Mouse (Mus musculus) limb, embryonic 12.5 days (tissue): ENCODE measurements around the gene Rinl. TPM values are rescaled to one million over a fixed set of nuclear protein-coding genes. Genes with fewer than 3 reads are reported as not detected.
A peak's percentile ranks its signal among the peaks of the same experiment; 100 is the strongest.

ENCODE experiments used
- ATAC-seq: fragments of 200-750 bp; cut with Nextera tagmentation; 2 replicates; pipeline ENCODE4 v1.8.0; 2017; ENCODE audit warnings: low read depth, moderate TSS enrichment; ENCODE audit not compliant: insufficient number of reproducible peaks, insufficient read depth, low FRiP score, low TSS enrichment
- H3K27ac ChIP-seq: fragments of 300-500 bp; sonication (generic); 2 replicates; pipeline ENCODE4 v1.5.1; 2016; ENCODE audit warnings: mild to moderate bottlenecking, moderate library complexity
- H3K27me3 ChIP-seq: fragments of 300-500 bp; sonication (generic); 2 replicates; pipeline ENCODE4 v1.6.1; 2016; ENCODE audit warnings: mild to moderate bottlenecking, moderate library complexity
- H3K36me3 ChIP-seq: fragments of 300-500 bp; sonication (generic); 2 replicates; pipeline ENCODE4 v1.6.1; 2016; ENCODE audit warnings: mild to moderate bottlenecking, moderate library complexity
- H3K4me1 ChIP-seq: fragments of 300-500 bp; sonication (generic); replicated peaks from 2 replicates; pipeline ENCODE4 v1.6.1; 2016
- H3K4me2 ChIP-seq: fragments of 300-500 bp; sonication (generic); 2 replicates; pipeline ENCODE4 v1.6.1; 2016; ENCODE audit warnings: mild to moderate bottlenecking, moderate library complexity
- H3K4me3 ChIP-seq: fragments of 300-500 bp; sonication (generic); replicated peaks from 2 replicates; pipeline ENCODE4 v1.5.1; 2016; ENCODE audit warnings: mild to moderate bottlenecking
- H3K9ac ChIP-seq: fragments of 300-500 bp; sonication (generic); replicated peaks from 2 replicates; pipeline ENCODE4 v1.6.1; 2016; ENCODE audit warnings: mild to moderate bottlenecking, moderate library complexity
- H3K9me3 ChIP-seq: fragments of 300-500 bp; sonication (generic); 2 replicates; pipeline ENCODE4 v1.6.1; 2016; ENCODE audit warnings: mild to moderate bottlenecking, moderate library complexity
- WGBS: fragments of 180-500 bp; shearing (Covaris S2); methylation state at CpG from one replicate; pipeline ENCODE4 v1.1.7; 2016; 5-methylcytosine and 5-hydroxymethylcytosine counted together
- polyA plus RNA-seq: library from polyadenylated mRNA; unstranded; fragments of >200 nt; fragmentation: Nextera tagmentation; extraction: Ambion mirVana; gene quantifications from 2 replicates; pipeline ENCODE4 v1.2.1, GENCODE M21; 2016

Rinl gene
- polyA plus RNA-seq, 1 experiment from 2014 or later, result 3.1 TPM

GRCm38 (mm10) chr7:28809401-28810089 lies 20.8 kb downstream of the Rinl start:
- H3K9me3 ChIP-seq, result no peaks in the 10 kb centered on the region
- peak overlapping the region; percentile 100 for H3K27ac ChIP-seq
- no peaks in the 10 kb centered on the region for H3K27me3 ChIP-seq
- peak overlapping the region; percentile 91 for H3K4me2 ChIP-seq
- peaks cover 36% of the 10 kb centered on the region for H3K4me1 ChIP-seq
- peak; percentile 5; the same call in 1 of the 2 replicates for ATAC-seq
- H3K9ac ChIP-seq, result peak overlapping the region; percentile 95
- under 1% methylated on average over 35 of the region's 35 CpGs for WGBS
- peak overlapping the region; percentile 83 for H3K4me3 ChIP-seq
- peaks cover 29% of the 10 kb centered on the region for H3K36me3 ChIP-seq

GRCm38 (mm10) chr7:28810107-28811066 lies 21.6 kb downstream of the Rinl start:
- peaks cover 43% of the 10 kb centered on the region for H3K4me1 ChIP-seq
- peak; percentile 91 for ATAC-seq
- peak overlapping the region; percentile 93 for H3K4me2 ChIP-seq
- H3K27ac ChIP-seq, result peak overlapping the region; percentile 100
- peak overlapping the region; percentile 97 for H3K9ac ChIP-seq
- H3K4me3 ChIP-seq, result peak overlapping the region; percentile 83
- WGBS, result under 1% methylated on average over 68 of the region's 70 CpGs
- no peaks in the 10 kb centered on the region for H3K9me3 ChIP-seq
- H3K27me3 ChIP-seq, result no peaks in the 10 kb centered on the region
- peaks cover 38% of the 10 kb centered on the region for H3K36me3 ChIP-seq

- peaks cover 51% of the 10 kb centered on the region for H3K4me1 ChIP-seq
- H3K9me3 ChIP-seq, result no peaks in the 10 kb centered on the region
- no peaks in the 10 kb centered on the region for H3K27me3 ChIP-seq
- H3K9ac ChIP-seq, result peak overlapping the region; percentile 97
- H3K27ac ChIP-seq, result peak overlapping the region; percentile 99
- 1% methylated on average over 40 of the region's 40 CpGs for WGBS
- no peak for ATAC-seq
- H3K36me3 ChIP-seq, result peaks cover 46% of the 10 kb centered on the region
- H3K4me2 ChIP-seq, result peak overlapping the region; percentile 93
- H3K4me3 ChIP-seq, result peak overlapping the region; percentile 83
Observed at GRCm38 (mm10) chr7:28811228-28811627, 22.5 kb downstream of the Rinl start.

- peak overlapping the region; percentile 93 for H3K4me2 ChIP-seq
- H3K4me3 ChIP-seq, result peak overlapping the region; percentile 83
- ATAC-seq, result no peak
- H3K27ac ChIP-seq, result peak overlapping the region; percentile 99
- peaks cover 51% of the 10 kb centered on the region for H3K36me3 ChIP-seq
- WGBS, result 15% methylated on average over 7 of the region's 7 CpGs
- H3K4me1 ChIP-seq, result peaks cover 51% of the 10 kb centered on the region
- H3K27me3 ChIP-seq, result no peaks in the 10 kb centered on the region
- H3K9me3 ChIP-seq, result no peaks in the 10 kb centered on the region
- H3K9ac ChIP-seq, result peak overlapping the region; percentile 97
Observed at GRCm38 (mm10) chr7:28811640-28812275, 23.0 kb downstream of the Rinl start.

- Histone ChIP-seq H3K36me3 (peaks cover 58% of the 10 kb centered on the region), H3K27ac (0 out of 2 replicates have a peak overlapping the region, but pooled peaks have one; percentile 20), H3K9ac (peak overlapping the region; percentile 97), H3K4me1 (peaks cover 57% of the 10 kb centered on the region), H3K27me3 (no peaks in the 10 kb centered on the region), H3K9me3 (no peaks in the 10 kb centered on the region), H3K4me2 (peak overlapping the region; percentile 93), H3K4me3 (peak overlapping the region; percentile 83)
- ATAC-seq, result no peak
- WGBS, result 78% methylated on average over 4 of the region's 4 CpGs
Observed at GRCm38 (mm10) chr7:28812436-28812835, 23.7 kb downstream of the Rinl start.

GRCm38 (mm10) chr7:28812949-28813348 lies 24.2 kb downstream of the Rinl start:
- Histone ChIP-seq H3K27ac (0 out of 2 replicates have a peak overlapping the region, but pooled peaks have one; percentile 24), H3K36me3 (peaks cover 63% of the 10 kb centered on the region), H3K9ac (no peak overlapping the region; the same call in 1 of the 2 replicates), H3K4me2 (peak overlapping the region; percentile 93), H3K4me1 (peaks cover 56% of the 10 kb centered on the region), H3K9me3 (no peaks in the 10 kb centered on the region), H3K4me3 (peak overlapping the region; percentile 83), H3K27me3 (no peaks in the 10 kb centered on the region)
- ATAC-seq, result no peak
- WGBS, result 83% methylated on average over 5 of the region's 5 CpGs

GRCm38 (mm10) chr7:28814306-28815034 lies 25.7 kb downstream of the Rinl start:
- no peak overlapping the region; the same call in 1 of the 2 replicates for H3K4me2 ChIP-seq
- H3K9ac ChIP-seq, result no peak overlapping the region; the same call in 1 of the 2 replicates
- ATAC-seq, result no peak
- H3K9me3 ChIP-seq, result no peaks in the 10 kb centered on the region
- no peak overlapping the region for H3K27ac ChIP-seq
- H3K4me3 ChIP-seq, result no peak overlapping the region
- H3K4me1 ChIP-seq, result peaks cover 52% of the 10 kb centered on the region
- 90% methylated on average over 5 of the region's 5 CpGs for WGBS
- no peaks in the 10 kb centered on the region for H3K27me3 ChIP-seq
- H3K36me3 ChIP-seq, result peaks cover 78% of the 10 kb centered on the region

- Histone ChIP-seq H3K36me3 (peaks cover 86% of the 10 kb centered on the region), H3K27me3 (no peaks in the 10 kb centered on the region), H3K4me2 (no peak overlapping the region; the same call in 1 of the 2 replicates), H3K4me1 (peaks cover 52% of the 10 kb centered on the region), H3K27ac (no peak overlapping the region), H3K9me3 (no peaks in the 10 kb centered on the region), H3K4me3 (no peak overlapping the region), H3K9ac (no peak overlapping the region)
- 89% methylated on average over 9 of the region's 9 CpGs for WGBS
- no peak for ATAC-seq
Observed at GRCm38 (mm10) chr7:28815230-28815629, 26.5 kb downstream of the Rinl start.

GRCm38 (mm10) chr7:28816201-28816600 lies 27.4 kb downstream of the Rinl start:
- no peaks in the 10 kb centered on the region for H3K27me3 ChIP-seq
- WGBS, result 88% methylated on average over 9 of the region's 9 CpGs
- no peak overlapping the region for H3K4me3 ChIP-seq
- no peak overlapping the region for H3K27ac ChIP-seq
- H3K4me1 ChIP-seq, result peaks cover 52% of the 10 kb centered on the region
- peaks cover 96% of the 10 kb centered on the region for H3K36me3 ChIP-seq
- ATAC-seq, result no peak
- H3K9ac ChIP-seq, result no peak overlapping the region
- no peaks in the 10 kb centered on the region for H3K9me3 ChIP-seq
- H3K4me2 ChIP-seq, result no peak overlapping the region

- H3K4me1 ChIP-seq, result peaks cover 50% of the 10 kb centered on the region
- no peak for ATAC-seq
- H3K4me3 ChIP-seq, result no peak overlapping the region
- H3K9me3 ChIP-seq, result no peaks in the 10 kb centered on the region
- peaks cover 100% of the 10 kb centered on the region for H3K36me3 ChIP-seq
- 95% methylated on average over 10 of the region's 10 CpGs for WGBS
- no peak overlapping the region for H3K4me2 ChIP-seq
- no peaks in the 10 kb centered on the region for H3K27me3 ChIP-seq
- no peak overlapping the region for H3K27ac ChIP-seq
- H3K9ac ChIP-seq, result no peak overlapping the region
Observed at GRCm38 (mm10) chr7:28816920-28817319, 28.2 kb downstream of the Rinl start.
